Mouse (Mus musculus) G1E (cell line): Measurements from ENCODE around the gene Zfp426. TPM values are rescaled to one million over a fixed set of nuclear protein-coding genes. Genes with fewer than 3 reads are reported as not detected.

Source experiments
- ATAC-seq: 2 replicates; pipeline ENCODE4 v1.8.0; 2016; ENCODE audit warnings: mild to moderate bottlenecking; ENCODE audit not compliant: insufficient number of reproducible peaks, poor library complexity, low FRiP score, severe bottlenecking; ENCODE audit errors: extremely low read depth
- DNase-seq: peaks from one replicate; pipeline ENCODE4 v3.0.0; 2012; ENCODE audit warnings: low spot score
- H3K27me3 ChIP-seq: 2 replicates; pipeline ENCODE4 v1.6.1; 2012; ENCODE audit warnings: mild to moderate bottlenecking, low read length, inconsistent platforms; ENCODE audit not compliant: insufficient read depth
- H3K36me3 ChIP-seq: replicated peaks from 2 replicates; pipeline ENCODE3; 2012; ENCODE audit warnings: mild to moderate bottlenecking, inconsistent platforms
- H3K4me1 ChIP-seq: 2 replicates; pipeline ENCODE4 v1.6.1; 2012; ENCODE audit warnings: low read depth, low read length, inconsistent platforms, mixed read lengths; ENCODE audit not compliant: insufficient read depth
- H3K4me3 ChIP-seq: 2 replicates; pipeline ENCODE4 v1.5.1; 2012; ENCODE audit warnings: low read depth, mild to moderate bottlenecking, inconsistent platforms, low read length, moderate library complexity, mixed read lengths
- H3K9me3 ChIP-seq: replicated peaks from 2 replicates; pipeline ENCODE4 v1.6.1; 2012; ENCODE audit warnings: inconsistent platforms
- CTCF ChIP-seq: IDR thresholded peaks from 2 replicates; pipeline ENCODE4 v1.5.1; 2012; ENCODE audit warnings: low read depth, low read length, inconsistent platforms, mixed read lengths
- GATA1 ChIP-seq: IDR thresholded peaks from 2 replicates; pipeline ENCODE4 v1.6.1; 2012; ENCODE audit warnings: borderline replicate concordance, low read length, inconsistent platforms, mixed read lengths
- GATA2 ChIP-seq: IDR thresholded peaks from 2 replicates; pipeline ENCODE4 v1.6.1; 2012; ENCODE audit warnings: low read depth, low read length, inconsistent platforms, borderline replicate concordance
- POLR2AphosphoS5 ChIP-seq: IDR thresholded peaks from 2 replicates; pipeline ENCODE4 v1.6.1; 2012; ENCODE audit warnings: low read depth, low read length, inconsistent platforms; ENCODE audit not compliant: insufficient replicate concordance
- TAL1 ChIP-seq: conservative IDR thresholded peaks from 2 replicates; pipeline ENCODE4 v1.6.1; 2012; ENCODE audit warnings: low read depth, low read length, inconsistent platforms, mixed read lengths
- polyA plus RNA-seq: library from polyadenylated mRNA; stranded (reverse); fragments of >175 nt; gene quantifications from 2 replicates; pipeline ENCODE4 v1.2.3, GENCODE M21; 2012
- total RNA-seq, 2 experiments: library from RNA; stranded (forward) in 1 of 2; stranded (reverse) in 1 of 2; fragments of 200-1000 nt in 1 of 2; fragments of >200 nt in 1 of 2; fragmentation: Nextera tagmentation in 1 of 2; gene quantifications; 2 replicates each; pipeline ENCODE4 v1.2.3; 2014 to 2017

Zfp426 gene
- total and polyA plus RNA-seq, 3 experiments: 4.1 to 46.0 (median 22.2) TPM

DNA sequence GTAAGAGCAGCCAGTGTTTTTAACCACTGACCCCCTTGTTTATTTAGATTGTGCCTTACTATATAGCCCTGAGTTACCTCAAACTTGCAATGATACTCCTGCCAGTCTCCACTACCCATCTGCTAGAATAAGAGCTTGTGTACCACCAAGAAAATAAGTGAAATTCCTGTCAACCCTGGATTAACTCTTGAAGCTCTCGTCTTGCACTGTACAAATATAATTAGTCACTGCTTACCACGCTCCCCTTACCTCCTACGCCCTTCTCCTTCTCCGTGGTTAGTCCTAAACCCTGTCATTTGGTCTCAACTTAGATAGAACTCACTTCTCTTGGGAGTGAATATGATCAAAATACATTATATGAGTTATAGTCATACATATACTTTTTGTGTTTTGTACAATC lies 26.2 kb upstream of the Zfp426 start:
- Histone ChIP-seq H3K9me3 (no peaks in the 10 kb centered on the region), H3K4me3 (no peak overlapping the region; the same call in 1 of the 2 replicates), H3K36me3 (peaks cover 55% of the 10 kb centered on the region), H3K4me1 (peaks cover 66% of the 10 kb centered on the region), H3K27me3 (no peaks in the 10 kb centered on the region)
- ATAC-seq (no peak), DNase-seq (no peak)
- TF ChIP-seq GATA1 (no peak), TAL1 (no peak), GATA2 (no peak), CTCF (no peak)

DNA sequence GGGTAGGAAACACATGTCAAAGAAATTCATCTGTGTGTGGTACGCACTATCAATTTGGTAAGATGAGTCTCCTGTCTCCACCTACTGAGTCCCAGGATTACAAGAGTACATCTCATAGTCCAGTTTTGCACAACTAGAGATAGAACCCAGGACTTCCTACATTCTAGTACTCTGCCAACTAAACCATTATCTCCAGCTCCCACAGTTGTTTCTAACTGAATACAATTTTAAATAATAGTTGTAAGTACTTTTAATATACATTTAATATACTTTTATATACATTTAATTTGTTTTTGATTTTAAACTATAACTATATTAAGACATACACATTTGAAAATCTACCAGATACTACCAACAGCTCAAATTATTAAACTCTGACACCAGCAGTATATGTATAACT lies 25.2 kb upstream of the Zfp426 start:
- TF ChIP-seq CTCF (no peak), POLR2AphosphoS5 (no peak), GATA2 (no peak), TAL1 (no peak), GATA1 (no peak)
- Histone ChIP-seq H3K27me3 (no peaks in the 10 kb centered on the region), H3K4me3 (no peak overlapping the region), H3K36me3 (peaks cover 65% of the 10 kb centered on the region), H3K4me1 (peaks cover 75% of the 10 kb centered on the region), H3K9me3 (no peaks in the 10 kb centered on the region)
- no peak for ATAC-seq
- no peak for DNase-seq

DNA sequence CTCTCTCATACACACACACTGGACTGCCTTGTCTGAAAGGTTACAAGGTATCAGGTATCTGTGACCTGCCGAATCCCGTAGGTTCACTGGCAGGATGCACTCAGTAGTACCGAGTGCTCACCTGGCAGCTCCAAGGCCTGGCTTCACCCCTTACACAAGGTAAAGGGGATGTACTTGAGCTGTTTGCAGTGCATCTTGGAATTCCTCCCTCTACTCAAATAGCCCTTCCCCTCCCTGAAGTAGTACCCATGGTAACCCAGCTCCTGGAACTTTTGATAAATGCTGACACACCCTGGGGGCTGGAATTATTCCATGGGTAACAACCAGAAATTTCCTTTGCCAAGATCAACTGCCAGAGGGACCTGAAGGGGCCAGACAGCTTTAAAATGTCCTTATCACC lies 21.5 kb upstream of the Zfp426 start:
- no peak for ATAC-seq
- Histone ChIP-seq H3K9me3 (no peaks in the 10 kb centered on the region), H3K36me3 (peaks cover 93% of the 10 kb centered on the region), H3K27me3 (no peaks in the 10 kb centered on the region), H3K4me1 (peaks cover 89% of the 10 kb centered on the region), H3K4me3 (no peak overlapping the region)
- TF ChIP-seq GATA2 (no peak), POLR2AphosphoS5 (no peak), TAL1 (no peak)
- DNase-seq: no peak

DNA sequence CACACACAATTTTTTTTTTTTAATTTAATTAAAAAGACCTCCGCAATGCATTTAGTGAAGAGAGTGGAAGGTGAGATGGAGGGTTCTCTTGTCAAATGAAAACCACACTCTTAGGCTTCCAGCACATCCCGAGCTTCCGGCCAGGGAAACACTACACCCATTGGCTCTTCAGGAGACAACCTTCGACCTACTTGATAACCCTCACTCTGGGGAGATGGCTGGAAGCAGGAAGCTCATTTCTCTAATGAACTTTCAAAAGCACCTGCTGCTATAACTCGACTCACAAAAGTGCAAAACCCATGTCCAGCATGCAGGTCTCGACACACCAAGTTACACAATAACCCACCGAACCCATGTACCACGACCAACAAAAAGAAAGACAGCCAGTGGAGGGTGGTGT lies 20.2 kb upstream of the Zfp426 start:
- TF ChIP-seq GATA1 (no peak), TAL1 (no peak), POLR2AphosphoS5 (no peak), GATA2 (no peak), CTCF (no peak)
- DNase-seq (no peak), ATAC-seq (no peak)
- H3K36me3 ChIP-seq: peaks cover 92% of the 10 kb centered on the region
- peaks cover 80% of the 10 kb centered on the region for H3K4me1 ChIP-seq
- H3K9me3 ChIP-seq: no peaks in the 10 kb centered on the region
- no peaks in the 10 kb centered on the region for H3K27me3 ChIP-seq
- H3K4me3 ChIP-seq: no peak overlapping the region

DNA sequence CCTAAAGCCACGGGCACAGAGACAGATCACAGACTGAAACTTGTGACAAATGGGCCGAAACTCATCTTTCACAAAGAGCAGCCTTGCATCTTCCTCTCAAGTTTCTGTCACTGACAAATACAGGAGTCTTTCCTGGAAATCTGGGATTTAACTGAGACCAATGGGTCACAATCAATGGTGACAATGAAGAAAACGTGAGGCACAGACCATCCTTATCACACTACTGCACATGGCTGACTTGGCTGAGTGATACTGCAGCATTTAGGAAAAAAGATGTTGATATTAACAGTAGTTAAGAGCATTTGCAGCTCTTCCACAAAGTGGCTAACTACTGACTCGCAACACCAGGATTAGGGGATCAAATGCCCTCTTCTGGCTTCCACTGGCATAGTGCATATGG lies 19.1 kb upstream of the Zfp426 start:
- Histone ChIP-seq H3K4me3 (no peak overlapping the region), H3K36me3 (peaks cover 92% of the 10 kb centered on the region), H3K4me1 (peaks cover 72% of the 10 kb centered on the region), H3K9me3 (no peaks in the 10 kb centered on the region), H3K27me3 (no peaks in the 10 kb centered on the region)
- ATAC-seq (peak; percentile 45; the same call in 1 of the 2 replicates), DNase-seq (no peak)
- peak; percentile 47 for TF ChIP-seq TAL1
- TF ChIP-seq CTCF: no peak
- TF ChIP-seq POLR2AphosphoS5: no peak
- TF ChIP-seq GATA1: no peak
- TF ChIP-seq GATA2: no peak

DNA sequence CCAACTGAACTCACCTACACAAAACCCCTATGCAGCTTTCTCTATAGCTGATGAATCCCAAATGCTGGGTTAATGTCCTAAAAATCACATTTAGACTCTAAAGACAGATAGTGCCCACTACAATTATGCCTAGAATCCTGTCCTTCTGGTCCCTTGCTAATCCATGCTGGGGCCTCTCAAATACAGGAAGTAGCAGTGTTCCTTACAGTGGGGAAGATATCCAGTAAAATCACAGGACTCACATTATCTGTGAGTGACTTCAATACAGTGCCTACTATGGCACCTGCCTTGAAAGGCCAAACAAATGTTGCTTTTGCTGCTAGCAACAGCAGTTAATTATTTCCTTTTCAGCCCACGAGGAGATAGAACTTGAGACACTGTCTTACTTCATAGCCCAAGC lies 17.8 kb upstream of the Zfp426 start:
- no peak for TF ChIP-seq GATA2
- no peak for TF ChIP-seq POLR2AphosphoS5
- TF ChIP-seq CTCF: no peak
- TF ChIP-seq GATA1: no peak
- no peak; the same call in 1 of the 2 replicates for TF ChIP-seq TAL1
- Histone ChIP-seq H3K4me1 (peaks cover 63% of the 10 kb centered on the region), H3K27me3 (no peaks in the 10 kb centered on the region), H3K9me3 (no peaks in the 10 kb centered on the region), H3K36me3 (peaks cover 92% of the 10 kb centered on the region), H3K4me3 (no peak overlapping the region)
- DNase-seq (no peak), ATAC-seq (no peak)

DNA sequence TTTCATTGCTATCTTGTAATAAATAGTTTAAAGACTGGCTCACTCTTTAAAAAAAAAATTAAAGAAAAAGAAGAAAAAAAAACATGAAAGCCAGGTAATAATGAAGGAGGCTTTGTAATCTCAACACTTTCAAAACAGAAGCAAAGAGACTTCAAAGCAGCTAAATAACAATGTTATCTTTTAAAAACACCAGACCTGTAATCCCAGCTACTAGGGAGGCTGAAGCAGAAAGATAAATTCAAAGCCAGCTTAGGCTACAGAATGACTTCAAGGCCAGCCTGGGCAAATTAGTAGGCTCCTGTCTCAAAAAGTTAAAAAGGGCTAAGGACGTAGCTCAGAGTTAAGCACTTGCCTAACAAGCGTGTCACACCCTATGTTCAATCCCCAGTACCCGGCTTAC lies 17.1 kb upstream of the Zfp426 start:
- Histone ChIP-seq H3K9me3 (no peaks in the 10 kb centered on the region), H3K4me1 (peaks cover 58% of the 10 kb centered on the region), H3K27me3 (no peaks in the 10 kb centered on the region), H3K36me3 (peaks cover 92% of the 10 kb centered on the region), H3K4me3 (peak overlapping the region; percentile 1; the same call in 1 of the 2 replicates)
- DNase-seq (no peak), ATAC-seq (peak; percentile 59)
- TF ChIP-seq TAL1: peak; percentile 61
- TF ChIP-seq GATA2: no peak
- no peak for TF ChIP-seq GATA1
- TF ChIP-seq CTCF: no peak
- TF ChIP-seq POLR2AphosphoS5: no peak
